Mouse (Mus musculus) c-Kit-positive CD71-positive TER-119-positive erythroid progenitor cells, embryonic 14.5 days (primary cell): ENCODE measurements around the gene Zc3h8.

ENCODE experiments used
- DNase-seq: peaks from one replicate; pipeline ENCODE4 v3.0.0-alpha.2; 2013; ENCODE audit warnings: low spot score

Gene Zc3h8

GRCm38 (mm10) chr2:128890661-128891335 lies 53.1 kb downstream of the Zc3h8 start:
- peak; percentile 20 for DNase-seq

- DNase-seq, result no peak
Observed at GRCm38 (mm10) chr2:128887866-128888550, 55.9 kb downstream of the Zc3h8 start.

- no peak for DNase-seq
Observed at GRCm38 (mm10) chr2:128885225-128885811, 58.6 kb downstream of the Zc3h8 start.

- peak; percentile 10 for DNase-seq
Observed at GRCm38 (mm10) chr2:128881236-128881635, 62.6 kb downstream of the Zc3h8 start.
